Mouse (Mus musculus) G1E (cell line): ENCODE data around the gene Il1rn. TPM values are rescaled to one million over a fixed set of nuclear protein-coding genes. Genes with fewer than 3 reads are reported as not detected.

ENCODE experiments used
- ATAC-seq: 2 replicates; pipeline ENCODE4 v1.8.0; 2016; ENCODE audit warnings: mild to moderate bottlenecking; ENCODE audit not compliant: insufficient number of reproducible peaks, poor library complexity, low FRiP score, severe bottlenecking; ENCODE audit errors: extremely low read depth
- DNase-seq: peaks from one replicate; pipeline ENCODE4 v3.0.0; 2012; ENCODE audit warnings: low spot score
- H3K27me3 ChIP-seq: 2 replicates; pipeline ENCODE4 v1.6.1; 2012; ENCODE audit warnings: mild to moderate bottlenecking, low read length, inconsistent platforms; ENCODE audit not compliant: insufficient read depth
- H3K36me3 ChIP-seq: replicated peaks from 2 replicates; pipeline ENCODE3; 2012; ENCODE audit warnings: mild to moderate bottlenecking, inconsistent platforms
- H3K4me1 ChIP-seq: 2 replicates; pipeline ENCODE4 v1.6.1; 2012; ENCODE audit warnings: low read depth, low read length, inconsistent platforms, mixed read lengths; ENCODE audit not compliant: insufficient read depth
- H3K4me3 ChIP-seq: 2 replicates; pipeline ENCODE4 v1.5.1; 2012; ENCODE audit warnings: low read depth, mild to moderate bottlenecking, inconsistent platforms, low read length, moderate library complexity, mixed read lengths
- H3K9me3 ChIP-seq: replicated peaks from 2 replicates; pipeline ENCODE4 v1.6.1; 2012; ENCODE audit warnings: inconsistent platforms
- CTCF ChIP-seq: IDR thresholded peaks from 2 replicates; pipeline ENCODE4 v1.5.1; 2012; ENCODE audit warnings: low read depth, low read length, inconsistent platforms, mixed read lengths
- GATA1 ChIP-seq: IDR thresholded peaks from 2 replicates; pipeline ENCODE4 v1.6.1; 2012; ENCODE audit warnings: borderline replicate concordance, low read length, inconsistent platforms, mixed read lengths
- GATA2 ChIP-seq: IDR thresholded peaks from 2 replicates; pipeline ENCODE4 v1.6.1; 2012; ENCODE audit warnings: low read depth, low read length, inconsistent platforms, borderline replicate concordance
- POLR2AphosphoS5 ChIP-seq: IDR thresholded peaks from 2 replicates; pipeline ENCODE4 v1.6.1; 2012; ENCODE audit warnings: low read depth, low read length, inconsistent platforms; ENCODE audit not compliant: insufficient replicate concordance
- TAL1 ChIP-seq: conservative IDR thresholded peaks from 2 replicates; pipeline ENCODE4 v1.6.1; 2012; ENCODE audit warnings: low read depth, low read length, inconsistent platforms, mixed read lengths
- polyA plus RNA-seq: library from polyadenylated mRNA; stranded (reverse); fragments of >175 nt; gene quantifications from 2 replicates; pipeline ENCODE4 v1.2.3, GENCODE M21; 2012
- total RNA-seq, 2 experiments: library from RNA; stranded (forward) in 1 of 2; stranded (reverse) in 1 of 2; fragments of 200-1000 nt in 1 of 2; fragments of >200 nt in 1 of 2; fragmentation: Nextera tagmentation in 1 of 2; gene quantifications; 2 replicates each; pipeline ENCODE4 v1.2.3; 2014 to 2017

Gene Il1rn
- total and polyA plus RNA-seq, 3 experiments = 0.22 TPM; not detected in 2

- H3K27me3 ChIP-seq = no peaks in the 10 kb centered on the region
- H3K4me1 ChIP-seq = no peaks in the 10 kb centered on the region
- no peak for ATAC-seq
These were observed 14.5 kb downstream of the Il1rn start for GRCm38 (mm10) chr2:24351159-24351558.

GRCm38 (mm10) chr2:24353042-24353441, 16.4 kb downstream of the Il1rn start:
- TF ChIP-seq POLR2AphosphoS5 (no peak), GATA1 (no peak), TAL1 (no peak), CTCF (no peak), GATA2 (no peak)
- Histone ChIP-seq H3K27me3 (no peaks in the 10 kb centered on the region), H3K9me3 (no peaks in the 10 kb centered on the region), H3K4me3 (no peak overlapping the region), H3K4me1 (no peaks in the 10 kb centered on the region), H3K36me3 (no peaks in the 10 kb centered on the region)
- ATAC-seq = no peak
- no peak for DNase-seq

More at GRCm38 (mm10) chr2:24351159-24351558, 14.5 kb downstream of the Il1rn start:
- H3K9me3 ChIP-seq = no peaks in the 10 kb centered on the region
- no peak overlapping the region for H3K4me3 ChIP-seq
- no peak for DNase-seq
- no peak for TF ChIP-seq GATA2
- no peak for TF ChIP-seq GATA1
- no peak for TF ChIP-seq TAL1
- TF ChIP-seq POLR2AphosphoS5 = no peak
- no peak for TF ChIP-seq CTCF
- H3K36me3 ChIP-seq = no peaks in the 10 kb centered on the region

- Histone ChIP-seq H3K4me3 (no peak overlapping the region), H3K27me3 (no peaks in the 10 kb centered on the region), H3K4me1 (no peaks in the 10 kb centered on the region), H3K36me3 (no peaks in the 10 kb centered on the region), H3K9me3 (no peaks in the 10 kb centered on the region)
- TF ChIP-seq GATA2 (no peak), TAL1 (no peak), POLR2AphosphoS5 (no peak), GATA1 (no peak), CTCF (no peak)
- ATAC-seq (no peak), DNase-seq (no peak)
These were observed 21.0 kb downstream of the Il1rn start for GRCm38 (mm10) chr2:24357642-24358041.

- ATAC-seq = no peak
- H3K4me1 ChIP-seq = no peaks in the 10 kb centered on the region
- H3K27me3 ChIP-seq = no peaks in the 10 kb centered on the region
- no peaks in the 10 kb centered on the region for H3K9me3 ChIP-seq
- no peaks in the 10 kb centered on the region for H3K36me3 ChIP-seq
- TF ChIP-seq CTCF = no peak
- no peak for TF ChIP-seq GATA2
- TF ChIP-seq GATA1 = no peak
- TF ChIP-seq TAL1 = no peak
- TF ChIP-seq POLR2AphosphoS5 = no peak
- no peak for DNase-seq
- H3K4me3 ChIP-seq = no peak overlapping the region
These were observed 22.7 kb downstream of the Il1rn start for GRCm38 (mm10) chr2:24359347-24359746.

- ATAC-seq = no peak
- Histone ChIP-seq H3K4me1 (no peaks in the 10 kb centered on the region), H3K36me3 (no peaks in the 10 kb centered on the region), H3K4me3 (no peak overlapping the region), H3K9me3 (no peaks in the 10 kb centered on the region), H3K27me3 (no peaks in the 10 kb centered on the region)
- DNase-seq = no peak
- TF ChIP-seq GATA2 (no peak), POLR2AphosphoS5 (no peak)
These were observed 27.2 kb downstream of the Il1rn start for GRCm38 (mm10) chr2:24363818-24364217.

- DNase-seq (no peak), ATAC-seq (no peak)
- Histone ChIP-seq H3K27me3 (no peaks in the 10 kb centered on the region), H3K9me3 (no peaks in the 10 kb centered on the region), H3K4me1 (no peaks in the 10 kb centered on the region), H3K4me3 (no peak overlapping the region), H3K36me3 (no peaks in the 10 kb centered on the region)
- TF ChIP-seq CTCF = no peak
- no peak for TF ChIP-seq POLR2AphosphoS5
These were observed 29.7 kb downstream of the Il1rn start for GRCm38 (mm10) chr2:24366214-24366975.
